Mouse (Mus musculus) limb, embryonic 14.5 days (tissue): ENCODE measurements around the gene Hs2st1. TPM values are rescaled to one million over a fixed set of nuclear protein-coding genes. Genes with fewer than 3 reads are reported as not detected.
"Not testable (repeated sequence)": the region's sequence is repeated elsewhere in the genome, so short reads cannot be mapped to it uniquely, and the experiment has no call there.

Experiments
- ATAC-seq: fragments of 200-750 bp; cut with Nextera tagmentation; 2 replicates; pipeline ENCODE4 v1.8.0; 2017; ENCODE audit warnings: low read depth, moderate number of reproducible peaks, moderate TSS enrichment; ENCODE audit not compliant: low FRiP score
- DNase-seq: peaks from one replicate; pipeline ENCODE4 v3.0.0-alpha.2; 2015; ENCODE audit warnings: low spot score
- H3K27ac ChIP-seq: fragments of 300-500 bp; sonication (generic); replicated peaks from 2 replicates; pipeline ENCODE4 v1.5.1; 2014; ENCODE audit warnings: low read depth, mild to moderate bottlenecking, low read length, moderate library complexity, mixed read lengths
- H3K27me3 ChIP-seq: fragments of 300-500 bp; sonication (generic); 2 replicates; pipeline ENCODE4 v1.6.1; 2014; ENCODE audit warnings: low read length, mixed read lengths; ENCODE audit not compliant: control insufficient read depth, insufficient read depth
- H3K36me3 ChIP-seq: fragments of 300-500 bp; sonication (generic); 2 replicates; pipeline ENCODE4 v1.6.1; 2014; ENCODE audit warnings: mild to moderate bottlenecking, low read length, moderate library complexity, mixed read lengths; ENCODE audit not compliant: control insufficient read depth, insufficient read depth
- H3K4me1 ChIP-seq: fragments of 300-500 bp; sonication (generic); 2 replicates; pipeline ENCODE4 v1.6.1; 2014; ENCODE audit warnings: antibody characterized with exemption, low read length, mixed read lengths; ENCODE audit not compliant: control insufficient read depth, insufficient read depth
- H3K4me2 ChIP-seq: fragments of 300-500 bp; sonication (generic); replicated peaks from 2 replicates; pipeline ENCODE4 v1.6.1; 2014; ENCODE audit warnings: low read depth, mild to moderate bottlenecking, low read length, moderate library complexity; ENCODE audit not compliant: severe bottlenecking
- H3K4me3 ChIP-seq: fragments of 300-500 bp; sonication (generic); replicated peaks from 2 replicates; pipeline ENCODE4 v1.5.1; 2014; ENCODE audit warnings: low read length
- H3K9ac ChIP-seq: fragments of 300-500 bp; sonication (generic); 2 replicates; pipeline ENCODE4 v1.6.1; 2014; ENCODE audit warnings: mild to moderate bottlenecking, low read depth, low read length, moderate library complexity; ENCODE audit not compliant: severe bottlenecking
- H3K9me3 ChIP-seq: fragments of 300-500 bp; sonication (generic); 2 replicates; pipeline ENCODE4 v1.6.1; 2016; ENCODE audit warnings: low read length; ENCODE audit not compliant: control insufficient read depth
- POLR2A ChIP-seq: fragments of 200-500 bp; IDR thresholded peaks from 2 replicates; pipeline ENCODE4 v1.8.0; 2012; ENCODE audit warnings: inconsistent platforms, mild to moderate bottlenecking, moderate library complexity, borderline replicate concordance; ENCODE audit not compliant: insufficient read depth, insufficient read length; ENCODE audit errors: extremely low read depth
- WGBS: fragments of 180-500 bp; shearing (Covaris S2); extraction: QIAGEN DNeasy Blood & Tissue Kit; methylation state at CpG from one replicate; pipeline ENCODE4 v1.1.7; 2014; 5-methylcytosine and 5-hydroxymethylcytosine counted together
- polyA plus RNA-seq, 2 experiments: library from polyadenylated mRNA; depleted of rRNA in 1 of 2; stranded (reverse) in 1 of 2; unstranded in 1 of 2; fragments of >200 nt; fragmentation: Nextera tagmentation in 1 of 2; extraction: Ambion mirVana in 1 of 2; gene quantifications; 2 replicates each; pipeline versions ENCODE4 v1.2.1 to v1.2.3; 2012 to 2014

Hs2st1 gene
- polyA plus RNA-seq, 2 experiments: 15.8 to 20.6 TPM

DNA sequence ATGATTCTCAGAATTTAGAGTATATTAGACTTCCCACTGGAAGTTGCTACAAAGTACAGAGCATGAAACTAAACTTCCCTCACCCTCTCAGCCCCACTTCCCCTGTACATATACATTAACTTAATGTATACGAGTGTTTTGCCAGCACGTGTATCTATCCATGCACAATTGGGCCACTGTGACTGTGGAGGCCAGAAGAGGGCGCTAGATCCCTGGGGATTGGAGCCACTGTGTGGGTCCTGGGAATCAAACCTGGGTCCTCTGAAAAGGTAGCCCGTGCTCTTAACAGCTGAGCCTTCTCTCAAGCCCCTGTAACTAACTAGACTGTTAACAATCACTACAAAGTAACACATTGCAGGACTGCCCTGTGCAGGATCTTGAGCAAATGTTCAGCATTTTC, 36.5 kb upstream of the Hs2st1 start:
- no peak overlapping the region for H3K9ac ChIP-seq
- H3K4me3 ChIP-seq: no peak overlapping the region
- H3K27ac ChIP-seq: no peak overlapping the region
- no peak for TF ChIP-seq POLR2A
- H3K4me2 ChIP-seq: no peak overlapping the region
- ATAC-seq (no peak), DNase-seq (no peak)
- 75% methylated on average over 4 of the region's 4 CpGs for WGBS
- no peaks in the 10 kb centered on the region for H3K36me3 ChIP-seq
- no peaks in the 10 kb centered on the region for H3K9me3 ChIP-seq
- no peaks in the 10 kb centered on the region for H3K27me3 ChIP-seq
- peaks cover 8% of the 10 kb centered on the region for H3K4me1 ChIP-seq

DNA sequence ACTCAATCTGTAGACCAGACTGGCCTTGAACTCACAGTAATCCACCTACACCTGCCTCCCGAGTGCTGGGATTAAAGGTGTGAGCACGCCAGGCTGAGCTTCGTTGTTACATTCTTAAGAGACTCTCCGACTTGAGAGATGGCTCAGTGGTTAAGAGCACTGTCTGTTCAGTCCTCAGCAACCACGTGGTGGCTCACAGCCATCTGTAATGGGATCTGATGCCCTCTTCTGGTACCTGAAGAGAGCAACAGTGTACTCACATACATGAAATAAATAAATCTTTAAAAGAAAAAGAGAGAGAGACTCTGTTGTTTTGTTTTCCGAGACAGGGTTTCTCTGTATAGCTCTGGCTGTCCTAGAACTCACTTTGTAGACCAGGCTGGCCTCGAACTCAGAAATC, 35.8 kb upstream of the Hs2st1 start:
- H3K36me3 ChIP-seq, H3K9me3 ChIP-seq, H3K4me2 ChIP-seq, ATAC-seq, H3K27ac ChIP-seq, H3K27me3 ChIP-seq, H3K9ac ChIP-seq, DNase-seq, H3K4me3 ChIP-seq, H3K4me1 ChIP-seq: not testable (repeated sequence)
- 71% methylated on average over 7 of the region's 7 CpGs for whole genome bisulfite sequencing

DNA sequence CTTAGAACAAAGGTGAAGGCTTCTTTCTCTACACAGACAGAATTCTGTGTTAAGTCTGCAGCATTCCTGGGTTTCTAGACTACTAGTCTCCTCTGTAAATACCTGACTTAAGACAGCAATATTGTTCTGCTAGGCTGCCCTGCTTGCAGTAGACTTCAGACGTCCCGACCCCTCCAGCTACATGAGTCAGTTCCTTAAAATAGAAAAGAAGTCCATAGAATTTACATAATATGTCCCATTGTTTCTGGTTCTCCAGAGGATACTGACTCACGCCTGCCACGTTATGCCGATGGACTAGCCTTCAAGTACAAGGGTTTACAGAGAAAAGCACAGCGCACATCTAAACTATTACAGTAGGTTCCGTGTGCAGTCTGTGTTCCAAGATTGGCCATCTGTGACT, 34.2 kb upstream of the Hs2st1 start:
- Histone ChIP-seq H3K4me1 (no peaks in the 10 kb centered on the region), H3K4me2 (no peak overlapping the region), H3K36me3 (peaks cover 22% of the 10 kb centered on the region), H3K9me3 (no peaks in the 10 kb centered on the region), H3K27me3 (no peaks in the 10 kb centered on the region), H3K4me3 (no peak overlapping the region), H3K9ac (no peak overlapping the region), H3K27ac (no peak overlapping the region)
- ATAC-seq (no peak), DNase-seq (no peak)
- WGBS: 78% methylated on average over 7 of the region's 7 CpGs
- no peak for TF ChIP-seq POLR2A

DNA sequence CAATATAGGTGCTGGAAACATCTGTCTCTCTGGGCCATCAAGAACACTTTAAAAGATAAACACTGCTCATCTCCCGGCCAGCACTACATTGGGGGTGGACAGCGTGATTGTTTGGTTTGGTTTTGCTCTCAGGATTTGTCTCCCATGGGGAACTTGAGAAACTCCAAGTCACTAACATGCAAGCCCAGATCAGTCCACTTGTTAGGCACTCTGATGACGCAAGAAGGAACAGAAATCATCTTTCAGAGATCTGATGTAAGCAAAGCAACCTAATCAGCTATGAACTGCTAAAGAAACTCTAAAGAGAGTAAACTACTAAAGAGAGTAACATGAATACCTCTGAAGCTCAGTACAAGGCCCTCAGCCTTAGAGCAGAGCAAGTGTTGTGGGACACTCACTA, 33.6 kb upstream of the Hs2st1 start:
- no peak for TF ChIP-seq POLR2A
- 78% methylated on average over 3 of the region's 3 CpGs for WGBS
- DNase-seq (no peak), ATAC-seq (no peak)
- no peak overlapping the region for H3K4me3 ChIP-seq
- no peaks in the 10 kb centered on the region for H3K27me3 ChIP-seq
- no peaks in the 10 kb centered on the region for H3K9me3 ChIP-seq
- H3K36me3 ChIP-seq: peaks cover 25% of the 10 kb centered on the region
- no peak overlapping the region for H3K4me2 ChIP-seq
- no peak overlapping the region for H3K9ac ChIP-seq
- no peaks in the 10 kb centered on the region for H3K4me1 ChIP-seq
- H3K27ac ChIP-seq: no peak overlapping the region

DNA sequence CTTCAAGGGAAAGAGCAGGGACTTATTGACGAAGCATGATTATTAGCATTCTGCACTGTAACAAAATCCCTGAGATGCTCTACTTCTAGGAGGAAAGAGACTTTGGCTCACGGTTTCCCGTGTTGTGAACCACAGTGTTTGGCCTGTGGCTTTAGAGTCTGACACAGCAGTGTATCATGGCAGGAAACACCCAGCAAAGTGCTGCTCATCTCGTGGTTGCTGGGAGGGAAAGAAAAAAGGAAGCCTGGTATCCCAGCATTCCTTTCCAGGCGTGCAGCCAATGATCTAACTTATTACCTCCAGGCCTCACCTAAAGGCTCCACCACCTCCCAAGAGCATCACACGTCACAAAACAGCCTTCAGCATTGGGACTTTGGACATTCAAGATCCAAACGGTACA, 32.8 kb upstream of the Hs2st1 start:
- no peak for TF ChIP-seq POLR2A
- Histone ChIP-seq H3K4me3 (no peak overlapping the region), H3K4me2 (no peak overlapping the region), H3K9me3 (no peaks in the 10 kb centered on the region), H3K9ac (no peak overlapping the region), H3K36me3 (peaks cover 32% of the 10 kb centered on the region), H3K4me1 (no peaks in the 10 kb centered on the region), H3K27ac (no peak overlapping the region), H3K27me3 (no peaks in the 10 kb centered on the region)
- ATAC-seq (no peak), DNase-seq (no peak)
- WGBS: 59% methylated on average over 7 of the region's 7 CpGs

DNA sequence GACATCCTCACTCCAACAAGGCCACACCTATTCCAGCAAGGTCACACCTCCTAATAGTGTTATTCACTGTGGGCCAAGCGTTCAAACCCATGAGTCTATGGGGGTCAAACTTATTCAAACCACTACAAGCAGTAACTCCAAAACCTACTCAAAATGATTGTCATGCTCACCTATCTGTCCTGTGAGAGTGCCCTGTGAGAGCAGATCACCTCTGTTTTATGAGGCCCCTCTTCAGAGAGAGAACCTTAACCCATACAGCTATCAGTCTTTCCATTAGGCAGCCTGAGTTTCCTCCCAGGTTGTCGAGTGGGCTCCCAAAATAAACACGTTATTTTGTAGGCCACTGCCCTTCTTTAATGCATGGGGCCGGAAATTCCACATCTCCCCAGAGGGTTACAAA, 32.4 kb upstream of the Hs2st1 start:
- TF ChIP-seq POLR2A: no peak
- WGBS: 53% methylated on average over 4 of the region's 4 CpGs
- no peak overlapping the region for H3K9ac ChIP-seq
- ATAC-seq: peak; percentile 28; the same call in 1 of the 2 replicates
- no peaks in the 10 kb centered on the region for H3K27me3 ChIP-seq
- no peaks in the 10 kb centered on the region for H3K9me3 ChIP-seq
- no peak overlapping the region for H3K4me2 ChIP-seq
- no peak overlapping the region for H3K27ac ChIP-seq
- no peaks in the 10 kb centered on the region for H3K4me1 ChIP-seq
- DNase-seq: no peak
- H3K4me3 ChIP-seq: no peak overlapping the region
- peaks cover 32% of the 10 kb centered on the region for H3K36me3 ChIP-seq
